Mouse (Mus musculus) heart, postnatal 0 days (tissue): Measurements from ENCODE around the gene Ppih. TPM values are rescaled to one million over a fixed set of nuclear protein-coding genes. Genes with fewer than 3 reads are reported as not detected.

Experiments
- ATAC-seq: fragments of 200-750 bp; cut with Nextera tagmentation; 2 replicates; pipeline ENCODE4 v1.8.0; 2017; ENCODE audit warnings: low read depth, moderate number of reproducible peaks, moderate library complexity; ENCODE audit not compliant: insufficient read depth
- DNase-seq: peaks from one replicate; pipeline ENCODE4 v3.0.0-alpha.2; 2016; ENCODE audit warnings: low spot score
- H3K27ac ChIP-seq: fragments of 300-500 bp; sonication (generic); 2 replicates; pipeline ENCODE4 v1.5.1; 2014; ENCODE audit warnings: low read depth, mild to moderate bottlenecking
- H3K27me3 ChIP-seq: fragments of 300-500 bp; sonication (generic); 2 replicates; pipeline ENCODE4 v1.6.1; 2014; ENCODE audit warnings: low read length, mixed read lengths; ENCODE audit not compliant: control insufficient read depth, insufficient read depth
- H3K36me3 ChIP-seq: fragments of 300-500 bp; sonication (generic); replicated peaks from 2 replicates; pipeline ENCODE4 v1.6.1; 2014; ENCODE audit warnings: low read length, mixed read lengths; ENCODE audit not compliant: control insufficient read depth, insufficient read depth
- H3K4me1 ChIP-seq: fragments of 300-500 bp; sonication (generic); 2 replicates; pipeline ENCODE4 v1.6.1; 2014; ENCODE audit warnings: antibody characterized with exemption; ENCODE audit not compliant: control insufficient read depth, insufficient read depth
- H3K4me2 ChIP-seq: fragments of 300-500 bp; sonication (generic); 2 replicates; pipeline ENCODE4 v1.6.1; 2014; ENCODE audit warnings: low read depth, mild to moderate bottlenecking, low read length, moderate library complexity
- H3K4me3 ChIP-seq: fragments of 300-500 bp; sonication (generic); 2 replicates; pipeline ENCODE4 v1.5.1; 2014; ENCODE audit warnings: low read depth, low read length
- H3K9ac ChIP-seq: fragments of 300-500 bp; sonication (generic); replicated peaks from 2 replicates; pipeline ENCODE4 v1.6.1; 2014; ENCODE audit warnings: low read depth, low read length, mixed read lengths
- H3K9me3 ChIP-seq: fragments of 300-500 bp; sonication (generic); replicated peaks from 2 replicates; pipeline ENCODE4 v1.6.1; 2016; ENCODE audit warnings: low read length; ENCODE audit not compliant: control insufficient read depth
- CTCF ChIP-seq: IDR thresholded peaks from 2 replicates; pipeline ENCODE4 v1.5.1; 2016; ENCODE audit warnings: antibody characterized with exemption, control low read depth, low read depth
- EP300 ChIP-seq: IDR thresholded peaks from 2 replicates; pipeline ENCODE4 v1.6.1; 2016; ENCODE audit warnings: antibody characterized with exemption, low read depth
- WGBS: fragments of 180-500 bp; shearing (Covaris S2); extraction: QIAGEN DNeasy Blood & Tissue Kit; methylation state at CpG from one replicate; pipeline ENCODE4 v1.1.7; 2014; 5-methylcytosine and 5-hydroxymethylcytosine counted together
- polyA plus RNA-seq: library from polyadenylated mRNA; unstranded; fragments of >200 nt; fragmentation: Nextera tagmentation; extraction: Ambion mirVana; gene quantifications from 2 replicates; pipeline ENCODE4 v1.2.1, GENCODE M21; 2015
- total RNA-seq: library from RNA; depleted of rRNA; stranded (reverse); fragments of >200 nt; gene quantifications from 2 replicates; pipeline ENCODE4 v1.2.3, GENCODE M21; 2014; ENCODE audit warnings: low replicate concordance; rRNA removed

The Ppih gene
- total RNA-seq: 15.2 and 31.1 TPM in 2 replicates
- polyA plus RNA-seq: 21.5 and 26.0 TPM in 2 replicates

GRCm38 (mm10) chr4:119320131-119320830 lies at the start of gene Ppih:
TSS of gene Ppih (minus strand) at chr4:119320546.
- Histone ChIP-seq H3K9ac (peak within 1 kb of the TSS; percentile 44), H3K9me3 (no peaks in the 10 kb centered on the region), H3K4me1 (peaks cover 13% of the 10 kb centered on the region), H3K27ac (peak within 1 kb of the TSS; percentile 83), H3K4me3 (peak within 1 kb of the TSS; percentile 62), H3K27me3 (no peaks in the 10 kb centered on the region), H3K4me2 (peak within 1 kb of the TSS; percentile 93), H3K36me3 (peaks cover 29% of the 10 kb centered on the region)
- DNase-seq: peak; percentile 92
- peak; percentile 97 for ATAC-seq
- TF ChIP-seq CTCF (no peak), EP300 (no peak)
- under 1% methylated on average over 44 of the region's 44 CpGs for WGBS

GRCm38 (mm10) chr4:119369460-119369859 lies 49.1 kb upstream of the Ppih start:
- H3K4me3 ChIP-seq: no peak overlapping the region
- 86% methylated on average over 6 of the region's 6 CpGs for WGBS
- DNase-seq (no peak), ATAC-seq (no peak)
- no peak overlapping the region for H3K4me2 ChIP-seq
- H3K27ac ChIP-seq: no peak overlapping the region
- no peaks in the 10 kb centered on the region for H3K27me3 ChIP-seq
- no peaks in the 10 kb centered on the region for H3K9me3 ChIP-seq
- H3K9ac ChIP-seq: no peak overlapping the region
- H3K36me3 ChIP-seq: no peaks in the 10 kb centered on the region
- TF ChIP-seq EP300 (no peak), CTCF (no peak)
- no peaks in the 10 kb centered on the region for H3K4me1 ChIP-seq

GRCm38 (mm10) chr4:119366758-119367526 lies 46.6 kb upstream of the Ppih start:
- DNase-seq: no peak
- Histone ChIP-seq H3K4me1 (no peaks in the 10 kb centered on the region), H3K36me3 (no peaks in the 10 kb centered on the region), H3K4me3 (no peak overlapping the region), H3K27me3 (no peaks in the 10 kb centered on the region), H3K27ac (no peak overlapping the region), H3K4me2 (no peak overlapping the region), H3K9ac (no peak overlapping the region), H3K9me3 (no peaks in the 10 kb centered on the region)
- WGBS: 44% methylated on average over 4 of the region's 4 CpGs
- no peak for TF ChIP-seq EP300
- TF ChIP-seq CTCF: no peak
- no peak for ATAC-seq

GRCm38 (mm10) chr4:119362231-119362630 lies 41.9 kb upstream of the Ppih start:
- ATAC-seq: no peak

GRCm38 (mm10) chr4:119359196-119359971 lies 39.0 kb upstream of the Ppih start:
- Histone ChIP-seq H3K4me3 (peak overlapping the region; percentile 47), H3K36me3 (no peaks in the 10 kb centered on the region), H3K27ac (no peak overlapping the region), H3K27me3 (0 out of 2 replicates have a peak, but pooled peaks cover 3% of the 10 kb centered on the region), H3K4me2 (peak overlapping the region; percentile 62), H3K9me3 (no peaks in the 10 kb centered on the region), H3K9ac (peak overlapping the region; percentile 47; the same call in 1 of the 2 replicates), H3K4me1 (no peaks in the 10 kb centered on the region)
- TF ChIP-seq CTCF (no peak), EP300 (no peak)
- 6% methylated on average over 30 of the region's 30 CpGs for WGBS
- ATAC-seq: no peak
- DNase-seq: peak; percentile 5

More at GRCm38 (mm10) chr4:119362231-119362630, 41.9 kb upstream of the Ppih start:
- H3K4me1 ChIP-seq: no peaks in the 10 kb centered on the region
- 74% methylated on average over 3 of the region's 3 CpGs for WGBS
- no peaks in the 10 kb centered on the region for H3K9me3 ChIP-seq
- H3K36me3 ChIP-seq: no peaks in the 10 kb centered on the region
- 0 out of 2 replicates have a peak, but pooled peaks cover 3% of the 10 kb centered on the region for H3K27me3 ChIP-seq
- TF ChIP-seq CTCF: no peak
- no peak for TF ChIP-seq EP300
- H3K27ac ChIP-seq: no peak overlapping the region
- H3K9ac ChIP-seq: no peak overlapping the region
- no peak for DNase-seq
- no peak overlapping the region for H3K4me2 ChIP-seq
- no peak overlapping the region for H3K4me3 ChIP-seq
